Mouse (Mus musculus) large intestine, adult 2 months (tissue): ENCODE data around the gene Slc7a10. TPM values are rescaled to one million over a fixed set of nuclear protein-coding genes. Genes with fewer than 3 reads are reported as not detected.
A peak's percentile ranks its signal among the peaks of the same experiment; 100 is the strongest.

Experiments used
- DNase-seq: peaks from one replicate; pipeline ENCODE4 v3.0.0-alpha.2; 2012; ENCODE audit warnings: low read depth, low spot score
- WGBS: fragments of 180-500 bp; shearing (Covaris S2); methylation state at CpG from one replicate; pipeline ENCODE4 v1.1.7; 2018; 5-methylcytosine and 5-hydroxymethylcytosine counted together
- polyA plus RNA-seq: library from polyadenylated mRNA; depleted of rRNA; stranded (reverse); fragments of >200 nt; gene quantifications from 2 replicates; pipeline ENCODE4 v1.2.3, GENCODE M21; 2012; rRNA removed

The Slc7a10 gene
- polyA plus RNA-seq: 2.5 and 3.6 TPM in 2 replicates

DNA sequence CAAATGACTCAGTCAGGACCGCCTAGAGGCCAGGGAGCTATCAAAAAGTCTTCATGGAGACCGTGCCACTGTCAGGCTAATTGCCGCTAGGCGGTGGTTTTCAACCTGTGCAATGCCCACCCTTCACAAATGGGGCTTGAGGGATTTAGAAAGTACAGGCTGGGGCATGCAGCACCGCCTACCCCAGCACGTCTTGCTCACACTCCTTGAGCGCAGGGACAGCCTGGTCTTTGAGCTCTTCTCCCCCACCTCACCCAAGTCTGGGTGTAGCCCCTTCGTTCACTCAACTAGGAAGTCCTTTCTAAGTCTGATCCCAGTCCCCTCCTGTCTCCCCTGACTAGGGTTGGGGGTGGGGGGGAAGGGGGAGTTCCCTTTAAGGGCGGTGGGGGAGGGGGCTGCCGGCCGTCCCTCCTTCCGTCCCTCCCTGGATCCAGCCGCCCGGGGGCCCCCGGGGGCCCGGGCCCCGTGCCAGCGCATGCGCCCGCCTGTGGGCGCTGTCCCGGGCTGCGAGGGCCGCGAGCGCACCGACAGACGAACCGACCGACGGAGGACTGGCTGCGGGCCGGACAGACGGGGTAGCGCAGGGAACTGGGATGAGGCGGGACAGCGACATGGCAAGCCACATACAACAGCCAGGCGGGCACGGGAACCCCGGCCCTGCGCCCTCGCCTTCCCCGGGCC lies at the start of gene Slc7a10:
Gene Slc7a10, plus strand, starts transcription at position 497 of the 681 bp plus-strand sequence.
- DNase-seq: no peak
- WGBS: 3% methylated on average over 42 of the region's 43 CpGs

DNA sequence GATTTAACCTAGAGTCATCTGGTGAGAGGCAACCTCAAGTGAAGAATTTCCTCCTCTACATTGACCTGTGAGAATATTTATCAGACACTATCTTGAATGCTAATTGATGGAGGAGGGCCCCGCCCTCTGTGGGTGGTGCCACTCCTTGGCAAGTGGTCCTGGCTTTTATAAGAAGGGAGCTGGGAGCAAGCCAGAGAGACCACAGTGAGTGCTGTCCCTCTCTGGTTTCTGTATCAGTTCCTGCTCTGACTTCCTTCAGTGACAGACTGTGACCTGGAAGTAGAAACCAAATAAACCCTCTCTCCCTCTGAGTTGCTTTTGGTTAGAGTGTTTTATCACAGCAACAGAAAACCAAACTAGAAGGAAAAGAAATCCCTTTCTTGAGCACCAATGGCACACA lies 48.7 kb upstream of the Slc7a10 start:
- WGBS: 94% methylated on average over 1 of the region's 1 CpGs
- no peak for DNase-seq

DNA sequence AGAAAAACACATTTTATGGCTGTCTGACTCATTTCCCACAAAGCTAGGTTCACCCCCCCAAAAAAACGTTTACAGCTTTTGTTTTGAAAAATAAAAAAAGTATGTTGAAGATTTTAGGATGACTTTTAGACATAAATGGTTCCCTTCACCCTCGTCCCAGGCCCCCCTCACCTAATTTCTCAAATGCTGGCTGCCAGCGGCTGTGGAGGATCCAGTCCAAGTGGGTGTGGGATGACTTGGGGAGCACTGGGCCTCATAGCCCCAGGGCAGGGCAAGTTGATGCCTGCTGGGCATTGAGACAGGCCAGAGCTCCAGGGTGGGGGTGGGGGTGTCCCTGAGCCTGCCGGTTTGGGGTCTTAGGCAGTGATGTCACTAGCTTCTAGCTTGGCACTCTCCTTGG lies 47.7 kb upstream of the Slc7a10 start:
- 64% methylated on average over 4 of the region's 4 CpGs for WGBS

DNA sequence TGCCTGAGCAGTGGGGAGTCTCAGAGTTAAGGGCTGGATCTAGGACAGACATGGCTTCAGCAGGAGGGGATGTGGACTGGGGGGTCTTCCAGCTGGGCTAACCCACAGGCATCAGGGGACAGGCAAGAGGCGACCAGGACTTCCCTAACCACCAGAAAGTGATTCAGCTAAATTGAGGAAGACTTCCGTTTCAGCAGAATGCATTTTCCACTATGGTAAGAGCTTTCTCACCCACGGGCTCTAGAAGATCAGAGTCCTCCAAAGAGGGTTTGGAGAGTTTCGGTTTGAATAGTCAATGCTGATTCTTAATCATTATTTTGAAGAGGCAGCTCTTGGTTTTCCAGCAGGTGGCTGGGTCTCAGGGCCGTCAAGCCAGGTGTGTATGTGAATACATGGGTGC lies 46.3 kb upstream of the Slc7a10 start:
- WGBS: 85% methylated on average over 5 of the region's 5 CpGs
- no peak for DNase-seq

More for the DNA sequence above, 47.7 kb upstream of the Slc7a10 start:
- no peak for DNase-seq

DNA sequence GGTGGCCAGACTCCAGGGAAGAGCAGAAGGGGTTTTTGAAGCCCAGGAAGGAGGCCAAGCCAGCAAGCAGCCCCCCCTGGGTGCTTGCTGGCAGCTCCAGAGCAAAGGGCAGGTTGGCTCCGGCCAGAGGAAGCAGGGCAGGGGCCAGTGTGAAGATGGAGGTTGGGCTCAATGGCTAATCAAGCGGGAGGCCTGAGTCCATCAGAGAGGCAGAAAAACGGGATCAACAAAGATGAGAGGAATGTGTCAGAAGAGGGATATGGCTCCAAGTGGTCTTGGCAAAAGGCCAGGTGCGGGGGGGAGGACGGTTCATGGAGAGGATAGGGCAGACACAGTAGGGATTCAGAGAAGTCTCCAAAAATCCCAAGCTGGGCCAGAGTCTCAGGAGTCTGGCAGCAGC lies 44.7 kb upstream of the Slc7a10 start:
- no peak for DNase-seq
- 60% methylated on average over 5 of the region's 5 CpGs for WGBS

DNA sequence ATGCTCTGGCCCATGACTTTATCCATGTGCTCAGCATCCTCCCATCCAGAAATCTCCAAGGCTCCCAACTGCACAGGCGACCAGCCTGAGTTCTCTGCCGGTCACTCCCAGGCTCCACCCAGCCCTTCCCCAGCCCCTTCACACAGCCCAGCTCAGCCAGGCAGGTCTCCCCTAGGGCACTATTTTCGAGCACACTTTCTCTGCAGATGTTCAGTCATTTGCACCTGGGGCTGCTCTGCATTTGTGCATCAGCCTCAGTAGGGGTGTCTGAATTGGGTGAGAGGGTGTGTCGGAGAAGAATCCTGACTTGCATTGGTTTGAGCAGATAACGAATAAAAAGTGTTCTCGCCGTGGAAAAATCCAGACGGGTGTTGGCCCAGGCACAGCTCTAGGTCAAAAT lies 43.7 kb upstream of the Slc7a10 start:
- 84% methylated on average over 8 of the region's 8 CpGs for WGBS
- DNase-seq: no peak

DNA sequence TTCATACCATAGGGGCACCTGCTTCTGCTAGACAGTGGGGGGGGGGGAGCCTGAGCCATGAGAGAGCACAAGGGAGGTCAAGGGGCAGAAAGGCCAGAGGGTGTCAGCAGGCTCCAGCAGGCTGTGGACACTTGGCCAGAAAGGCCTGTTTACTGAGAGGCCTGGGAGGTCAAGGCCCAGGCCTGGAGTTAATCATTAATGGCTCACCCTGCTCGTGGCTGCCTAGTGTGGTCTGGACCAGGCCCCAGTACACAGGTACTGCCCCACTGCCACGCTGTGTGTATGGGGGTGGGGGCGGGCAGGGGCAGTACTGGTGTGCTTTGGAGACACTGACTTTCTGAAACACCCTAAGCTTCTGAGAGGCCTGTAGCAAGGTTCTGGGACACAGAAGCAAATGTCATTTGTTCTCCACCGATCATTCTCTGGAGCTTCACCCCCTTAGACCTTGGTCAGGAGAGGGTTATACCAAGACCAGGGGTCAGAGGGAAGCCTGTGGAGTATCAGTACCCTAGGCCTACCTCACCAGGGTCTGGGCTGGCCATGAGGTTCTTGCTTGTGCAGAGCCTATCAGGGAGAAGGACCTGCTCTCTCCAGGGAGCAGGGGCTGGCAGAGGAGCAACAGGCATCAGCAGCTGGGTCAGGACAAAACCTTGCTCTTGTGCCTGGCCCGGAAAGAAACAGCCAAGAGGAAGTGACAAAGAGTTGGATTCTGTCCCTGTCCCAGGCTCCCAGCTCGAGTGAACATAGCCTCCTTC lies 42.1 kb upstream of the Slc7a10 start:
- DNase-seq: no peak
- WGBS: 45% methylated on average over 6 of the region's 6 CpGs

DNA sequence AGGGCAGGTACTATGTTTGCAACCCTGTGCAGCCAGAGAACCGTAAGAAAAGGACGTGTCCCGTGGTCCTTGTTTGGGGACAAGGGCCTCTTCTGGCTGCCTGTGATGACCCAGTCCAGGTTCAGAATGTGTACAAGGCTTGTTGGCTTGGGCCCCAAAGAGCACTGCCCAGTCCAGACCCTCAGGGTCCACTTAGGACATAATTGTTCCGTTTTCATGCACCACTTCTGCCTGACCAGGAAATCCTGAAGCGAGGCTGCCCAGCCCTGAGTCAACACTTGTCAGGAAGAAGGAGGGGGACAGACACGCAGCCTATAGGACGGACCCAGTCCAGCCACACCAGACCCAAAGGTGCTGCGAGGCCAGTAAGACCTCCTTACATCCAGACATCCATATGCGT lies 41.1 kb upstream of the Slc7a10 start:
- no peak for DNase-seq
- 39% methylated on average over 9 of the region's 9 CpGs for WGBS

DNA sequence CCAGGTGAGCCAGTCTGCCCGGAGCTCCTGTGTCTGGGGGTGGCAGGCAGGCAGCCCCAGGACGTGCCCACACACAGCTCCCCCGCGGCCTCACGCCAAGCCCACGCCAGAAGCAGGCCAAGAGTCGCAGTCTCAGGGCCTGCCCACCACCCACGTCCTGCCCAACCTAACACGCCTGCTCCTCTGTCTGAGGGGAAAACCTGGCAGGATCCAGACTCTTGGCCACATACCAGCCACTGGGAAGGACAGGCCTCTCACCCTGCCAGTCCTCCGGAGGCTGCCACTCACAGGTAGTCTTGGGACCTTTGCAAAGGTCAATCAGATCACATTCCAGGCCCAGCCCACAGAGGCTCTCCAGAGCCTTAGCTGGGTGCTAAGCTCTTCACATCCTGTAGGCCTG lies 39.9 kb upstream of the Slc7a10 start:
- DNase-seq: no peak
- 80% methylated on average over 10 of the region's 10 CpGs for WGBS

DNA sequence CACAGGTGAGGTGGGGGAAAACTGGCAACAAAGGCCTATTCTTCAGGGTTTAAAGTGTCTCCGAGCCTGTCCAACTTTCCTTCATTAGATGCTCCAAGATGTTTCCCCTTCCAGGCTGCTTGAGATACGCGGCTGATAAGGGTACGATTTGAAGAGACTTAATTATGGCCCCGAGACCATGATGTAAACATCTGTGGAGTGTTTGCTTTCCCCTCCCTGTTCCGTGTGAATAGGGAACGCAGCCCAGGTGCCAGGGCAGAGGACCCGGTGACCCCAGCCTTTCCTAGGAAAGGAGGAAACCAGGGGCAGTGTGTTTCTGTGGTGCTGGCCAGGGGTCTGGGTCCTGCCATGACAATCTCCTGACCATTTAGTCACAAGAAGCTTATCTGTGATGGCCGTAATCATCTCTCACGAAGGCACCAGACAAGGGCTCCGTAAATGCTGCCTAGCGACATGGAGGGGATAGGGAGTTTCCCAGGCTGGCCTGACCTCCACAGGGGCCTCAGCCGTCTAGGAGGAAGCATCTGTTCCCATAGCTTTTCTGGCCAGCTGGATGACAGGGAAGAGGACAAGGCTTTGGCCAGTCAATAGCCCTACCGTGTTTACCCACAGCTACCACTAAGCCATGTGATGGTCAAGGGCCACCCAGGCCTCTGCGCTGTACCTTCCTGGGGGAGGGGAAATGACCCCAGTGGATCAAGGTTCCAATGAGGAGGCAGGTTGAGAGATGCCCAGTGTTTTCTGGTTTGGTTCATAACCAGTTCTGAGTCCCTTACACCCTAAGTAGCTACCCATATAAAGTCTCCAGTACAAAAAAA lies 36.4 kb upstream of the Slc7a10 start:
- no peak for DNase-seq
- WGBS: 21% methylated on average over 15 of the region's 15 CpGs

DNA sequence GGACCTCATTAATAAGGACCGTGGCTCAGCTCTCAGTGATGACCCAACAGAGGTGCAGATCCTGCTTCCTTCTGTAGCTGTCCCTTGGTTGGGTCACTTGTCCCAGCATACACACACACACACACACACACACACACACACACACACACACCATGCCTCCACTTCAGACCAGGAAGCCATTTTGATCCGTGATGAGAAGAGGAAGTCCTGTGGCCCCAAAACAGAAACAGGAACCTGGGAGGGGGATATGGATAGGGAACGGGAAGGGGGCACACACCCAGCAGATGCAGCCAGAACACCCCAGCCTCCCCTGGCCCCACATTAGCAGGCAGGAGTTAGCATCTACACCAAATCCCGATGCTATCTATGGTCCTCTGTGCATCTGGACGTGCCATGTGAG lies 35.3 kb upstream of the Slc7a10 start:
- 86% methylated on average over 5 of the region's 5 CpGs for WGBS
- DNase-seq: no peak

DNA sequence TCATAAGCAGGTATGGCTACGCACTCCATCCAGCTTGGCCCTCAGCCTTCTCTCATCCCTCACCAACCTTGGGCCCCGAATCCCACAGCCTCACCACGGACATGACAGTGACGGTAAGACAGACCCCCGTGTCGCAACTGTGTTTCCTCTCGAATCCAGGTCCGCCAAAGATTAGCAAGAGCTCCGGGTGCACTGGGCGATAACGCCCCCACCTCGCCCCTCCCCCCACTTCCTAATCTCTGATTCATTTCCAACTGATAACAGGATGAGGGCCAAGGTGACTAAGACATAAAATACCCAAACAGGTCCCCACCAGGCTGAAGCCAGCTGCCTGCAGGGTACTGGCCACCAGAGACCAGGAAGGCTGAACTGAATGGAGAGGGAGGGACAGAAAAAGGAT lies 31.7 kb upstream of the Slc7a10 start:
- WGBS: 77% methylated on average over 12 of the region's 12 CpGs
- DNase-seq: no peak

DNA sequence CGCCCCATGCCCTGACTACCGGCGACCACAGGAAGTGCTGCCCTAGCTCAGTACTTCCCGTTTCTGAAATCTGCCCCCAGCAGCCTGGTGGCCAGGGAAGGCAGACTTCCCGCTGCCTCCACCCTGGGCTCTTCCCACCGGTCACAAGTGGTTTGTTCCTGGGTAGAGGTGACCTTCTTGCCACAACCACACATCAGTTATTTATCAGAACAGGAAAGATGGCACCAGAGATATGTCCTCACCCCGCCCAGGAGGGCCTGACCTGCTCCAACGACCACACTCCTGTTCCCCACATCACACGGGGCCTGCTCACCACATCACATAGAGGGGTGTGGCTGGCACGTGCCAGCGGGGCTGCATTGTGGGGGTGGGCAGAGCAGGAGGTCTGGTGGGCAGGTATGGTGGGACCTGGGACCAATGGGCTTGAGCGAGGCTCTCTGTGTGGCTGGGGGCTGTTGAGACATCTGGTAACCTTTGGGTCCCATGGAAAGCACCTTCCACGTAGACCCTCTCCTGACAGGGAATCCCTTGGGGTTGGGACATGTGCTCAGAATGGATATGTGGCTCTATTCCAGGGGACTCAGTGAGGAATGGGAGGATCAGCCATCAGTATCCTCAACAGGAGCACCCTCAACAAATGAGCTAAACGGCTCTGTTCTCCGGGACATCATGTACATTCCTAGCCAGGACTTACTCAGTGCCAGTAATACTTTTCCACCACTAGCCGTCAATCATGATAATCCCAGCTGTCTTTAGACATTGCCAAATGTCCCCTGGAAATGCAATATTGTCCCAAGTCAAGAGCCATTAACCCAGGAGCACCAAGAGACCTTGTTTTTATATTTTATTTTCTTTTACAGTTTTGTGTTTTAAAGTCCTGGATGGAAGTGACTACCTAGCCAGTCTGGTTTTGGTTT lies 29.4 kb upstream of the Slc7a10 start:
- 54% methylated on average over 16 of the region's 16 CpGs for WGBS
- no peak for DNase-seq

DNA sequence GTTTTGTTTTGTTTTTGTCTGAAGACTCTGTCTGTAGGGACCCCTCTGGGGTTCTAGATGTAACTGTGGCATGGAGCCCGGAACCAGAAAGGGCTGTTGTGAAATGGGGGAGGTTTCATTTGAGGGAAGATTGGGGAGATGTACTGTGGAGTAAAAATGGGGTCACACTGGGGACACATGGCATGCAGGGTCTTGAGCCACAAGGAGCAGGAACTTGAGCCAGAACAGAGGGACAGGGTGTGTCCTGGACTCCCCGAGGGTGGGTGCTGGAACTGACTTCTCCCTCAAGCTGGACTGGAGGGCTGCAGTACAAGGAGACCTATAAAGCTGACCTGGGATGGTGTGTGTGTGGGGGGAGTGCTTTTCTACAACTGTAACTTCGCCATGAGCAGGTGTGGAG lies 28.7 kb upstream of the Slc7a10 start:
- 30% methylated on average over 3 of the region's 3 CpGs for WGBS
- DNase-seq: no peak

DNA sequence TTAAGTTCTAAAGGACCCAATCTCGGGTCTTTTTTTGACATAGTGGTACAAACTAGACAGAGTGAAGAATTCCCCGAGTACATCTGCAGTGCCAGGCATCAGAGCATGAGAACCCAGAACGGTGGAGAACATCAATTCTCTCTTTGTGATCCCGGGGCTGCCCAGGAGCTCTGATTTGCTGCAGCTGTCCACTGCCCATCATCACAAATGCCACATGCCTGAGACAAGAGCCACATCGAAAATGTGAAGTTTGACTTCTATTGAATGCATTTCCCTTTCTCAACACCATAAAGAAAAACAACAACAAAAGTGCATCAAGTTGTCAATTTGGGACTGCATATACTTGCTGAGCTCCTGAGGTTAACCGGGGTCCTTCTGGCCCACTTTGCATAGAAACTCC lies 23.7 kb upstream of the Slc7a10 start:
- WGBS: 73% methylated on average over 6 of the region's 6 CpGs
- DNase-seq: no peak

DNA sequence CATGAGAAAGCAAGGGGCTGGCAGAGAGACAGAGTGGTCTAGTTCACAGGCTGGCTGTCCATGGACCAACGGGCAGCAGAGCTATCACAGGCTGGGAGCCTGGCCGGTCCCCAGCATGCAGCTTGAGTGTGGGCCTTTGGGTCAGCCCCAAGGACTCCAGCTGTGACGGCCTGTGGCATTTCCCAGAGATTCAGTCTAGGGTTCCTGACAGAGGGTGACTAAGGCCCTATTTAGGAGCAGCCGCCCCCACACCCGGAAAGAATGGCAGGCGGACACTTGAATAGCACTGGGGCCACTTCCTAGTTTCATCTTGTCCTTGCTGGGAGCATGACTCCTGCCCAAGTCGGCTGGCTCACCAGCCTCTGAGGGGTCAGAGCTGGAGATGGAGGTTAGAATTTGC lies 22.6 kb upstream of the Slc7a10 start:
- WGBS: 68% methylated on average over 7 of the region's 7 CpGs
- no peak for DNase-seq

DNA sequence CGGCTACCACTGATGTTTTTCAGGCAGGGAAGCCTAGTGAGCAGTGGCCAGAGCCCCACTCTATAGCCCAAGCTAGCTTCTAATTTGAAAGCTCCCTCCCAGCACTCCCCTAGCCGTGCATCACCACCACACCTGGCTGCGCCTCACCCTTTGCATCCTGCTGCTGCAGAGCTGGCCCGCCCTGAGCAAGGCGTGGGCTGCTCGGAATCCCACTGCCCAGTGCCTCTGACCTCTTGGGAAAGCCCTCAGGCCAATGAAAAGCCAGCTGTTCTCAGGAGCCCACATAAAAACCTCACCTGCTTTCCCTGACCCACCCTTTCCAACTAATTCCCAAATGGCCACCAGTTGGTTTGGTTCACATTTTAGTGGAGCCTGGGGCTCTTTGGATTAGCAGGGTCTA lies 22.1 kb upstream of the Slc7a10 start:
- DNase-seq: no peak

DNA sequence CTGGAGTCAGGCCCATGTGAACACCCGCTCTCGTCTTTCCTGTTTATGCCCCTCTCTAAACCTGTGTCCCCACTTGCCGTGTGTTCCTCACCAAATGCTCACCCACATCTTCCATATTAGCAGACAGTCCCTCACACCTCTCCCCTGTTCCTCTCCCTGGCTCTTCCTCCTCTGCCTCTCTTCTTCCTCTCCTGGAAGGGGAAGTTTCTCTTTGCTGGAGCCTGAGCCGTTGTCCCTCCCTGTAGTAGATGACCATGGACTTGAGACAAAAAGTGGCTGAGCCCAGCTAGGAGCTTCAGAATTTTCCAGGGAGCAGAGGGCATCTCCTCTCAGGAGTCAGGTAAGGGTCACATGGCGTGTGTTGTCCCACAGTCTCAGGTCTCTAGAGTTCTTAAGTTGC lies 19.2 kb upstream of the Slc7a10 start:
- WGBS: 83% methylated on average over 5 of the region's 5 CpGs
- DNase-seq: no peak

More for the DNA sequence above, 22.1 kb upstream of the Slc7a10 start:
- WGBS: 67% methylated on average over 6 of the region's 6 CpGs

DNA sequence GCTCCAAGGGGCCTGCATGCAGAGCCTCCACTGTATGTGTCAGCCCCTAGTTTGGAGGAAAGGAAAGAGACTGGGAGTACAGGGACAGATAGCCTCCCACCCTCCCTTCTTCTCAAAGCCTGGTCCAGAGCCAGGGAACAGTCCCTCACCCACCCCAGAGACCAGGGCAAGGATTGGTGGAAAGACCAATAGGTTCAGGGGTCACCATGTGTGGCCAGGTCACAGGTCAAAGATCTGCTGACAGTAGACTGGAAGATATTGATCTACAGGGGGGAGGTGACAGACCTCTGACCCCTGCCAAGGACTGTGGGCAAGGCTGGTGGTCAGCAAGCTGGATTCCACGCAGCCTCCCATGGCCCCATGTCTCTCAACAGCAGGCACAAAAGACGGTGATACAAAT lies 18.3 kb upstream of the Slc7a10 start:
- no peak for DNase-seq
- WGBS: 96% methylated on average over 2 of the region's 2 CpGs

DNA sequence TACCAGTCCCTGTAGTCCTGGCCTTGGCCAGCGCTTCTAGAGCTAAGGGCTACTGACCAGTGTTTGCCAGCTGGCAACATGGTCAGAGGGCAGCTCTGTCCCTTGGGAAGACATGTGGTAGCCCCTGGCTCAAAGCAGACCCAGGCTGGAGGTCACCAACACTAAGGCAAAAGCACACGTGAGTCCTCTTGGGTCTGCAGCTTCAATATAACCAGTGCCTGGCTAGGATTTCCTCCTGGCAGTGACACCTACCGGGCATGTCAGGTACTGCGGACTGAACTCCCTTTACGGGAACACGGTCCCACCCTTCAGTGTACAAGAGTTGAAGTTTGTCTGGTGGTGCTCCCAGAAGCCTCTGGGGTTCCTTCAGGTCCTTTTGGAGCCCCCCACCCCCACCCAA lies 16.8 kb upstream of the Slc7a10 start:
- WGBS: 12% methylated on average over 6 of the region's 6 CpGs

More for the DNA sequence above, 16.8 kb upstream of the Slc7a10 start:
- DNase-seq: peak; percentile 60
